Mouse (Mus musculus) spleen, adult 2 months (tissue): ENCODE data around the gene Sumo2. TPM values are rescaled to one million over a fixed set of nuclear protein-coding genes. Genes with fewer than 3 reads are reported as not detected.

Source experiments
- DNase-seq, 2 experiments: peaks; one replicate each; pipeline versions ENCODE4 v3.0.0 to v3.0.0-alpha.2; 2012 to 2021; ENCODE audit warnings: low spot score in 2 of 2, low read depth in 1 of 2
- H3K27ac ChIP-seq: fragments of 200-500 bp; 2 replicates; pipeline ENCODE4 v1.5.1; 2012; ENCODE audit warnings: low read length, inconsistent platforms; ENCODE audit not compliant: insufficient read depth
- H3K27me3 ChIP-seq: fragments of 200-500 bp; 2 replicates; pipeline ENCODE4 v1.6.1; 2012; ENCODE audit warnings: mild to moderate bottlenecking, moderate library complexity, low read length, inconsistent platforms; ENCODE audit not compliant: control insufficient read depth, insufficient read depth
- H3K36me3 ChIP-seq: fragments of 200-500 bp; 2 replicates; pipeline ENCODE4 v1.6.1; 2012; ENCODE audit warnings: mild to moderate bottlenecking, low read length, inconsistent platforms; ENCODE audit not compliant: control insufficient read depth, insufficient read depth
- H3K4me1 ChIP-seq: fragments of 200-500 bp; 2 replicates; pipeline ENCODE4 v1.6.1; 2011; ENCODE audit warnings: inconsistent platforms; ENCODE audit not compliant: control insufficient read depth, insufficient read depth, insufficient read length
- H3K4me3 ChIP-seq: fragments of 200-500 bp; 2 replicates; pipeline ENCODE4 v1.5.1; 2011; ENCODE audit warnings: mild to moderate bottlenecking, inconsistent platforms; ENCODE audit not compliant: insufficient read depth, insufficient read length; ENCODE audit errors: extremely low read depth
- CTCF ChIP-seq: fragments of 200-500 bp; IDR thresholded peaks from 2 replicates; pipeline ENCODE4 v1.5.1; 2011; ENCODE audit warnings: mild to moderate bottlenecking, inconsistent platforms; ENCODE audit not compliant: insufficient read depth, insufficient read length, insufficient replicate concordance; ENCODE audit errors: extremely low read depth
- POLR2A ChIP-seq: fragments of 200-500 bp; IDR thresholded peaks from 2 replicates; pipeline ENCODE4 v1.6.1; 2011; ENCODE audit warnings: low read depth, low read length, inconsistent platforms
- WGBS: fragments of 180-500 bp; shearing (Covaris S2); methylation state at CpG from one replicate; pipeline ENCODE4 v1.1.7; 2018; 5-methylcytosine and 5-hydroxymethylcytosine counted together
- polyA plus RNA-seq: library from polyadenylated mRNA; depleted of rRNA; stranded (reverse); fragments of >200 nt; gene quantifications from 2 replicates; pipeline ENCODE4 v1.2.3, GENCODE M21; 2012

Gene Sumo2
- polyA plus RNA-seq, 1 experiment: 28.3 TPM

GRCm38 (mm10) chr11:115564064-115564809 lies 28.2 kb upstream of the Sumo2 start, which contains the start of gene Nup85:
TSS of gene Nup85 (plus strand) at chr11:115564434.
- WGBS: under 1% methylated on average over 42 of the region's 42 CpGs
- TF ChIP-seq CTCF (no peak), POLR2A (peak; percentile 14; the same call in 1 of the 2 replicates)

DNA sequence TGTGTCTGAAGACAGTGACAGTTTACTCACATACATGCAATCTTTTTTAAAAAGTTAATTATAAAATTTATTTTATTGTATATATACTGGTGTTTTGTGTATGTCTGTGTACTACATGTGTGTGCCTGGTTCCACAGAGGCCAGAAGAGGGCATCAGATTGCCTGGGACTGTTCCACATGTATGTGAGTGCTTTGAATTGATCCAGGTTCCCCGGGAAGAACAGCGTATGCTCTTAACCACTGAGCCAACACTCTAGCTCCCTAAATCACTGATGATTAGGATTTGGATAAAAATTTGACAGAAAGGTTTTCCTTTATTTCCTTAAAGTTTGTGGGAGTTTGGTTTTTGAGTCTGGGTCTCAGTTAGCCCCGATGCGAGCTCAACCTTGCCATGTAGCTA lies 27.3 kb upstream of the Sumo2 start:
- H3K4me3 ChIP-seq: peak overlapping the region; percentile 57; the same call in 1 of the 2 replicates
- H3K4me1 ChIP-seq: peaks cover 5% of the 10 kb centered on the region; the same call in 1 of the 2 replicates
- H3K27me3 ChIP-seq: no peaks in the 10 kb centered on the region
- TF ChIP-seq CTCF: no peak
- no peak for TF ChIP-seq POLR2A
- H3K36me3 ChIP-seq: peaks cover 10% of the 10 kb centered on the region
- no peak overlapping the region for H3K27ac ChIP-seq
- no peak for DNase-seq
- 46% methylated on average over 4 of the region's 4 CpGs for WGBS

More at GRCm38 (mm10) chr11:115564064-115564809, 28.2 kb upstream of the Sumo2 start, which contains the start of gene Nup85:
- H3K4me3 ChIP-seq: peak within 1 kb of the TSS; percentile 69
- peak; percentile 89 to 95 for DNase-seq
- peaks cover 14% of the 10 kb centered on the region for H3K36me3 ChIP-seq
- H3K27ac ChIP-seq: peak within 1 kb of the TSS; percentile 81
- no peaks in the 10 kb centered on the region for H3K27me3 ChIP-seq
- peaks cover 5% of the 10 kb centered on the region; the same call in 1 of the 2 replicates for H3K4me1 ChIP-seq

DNA sequence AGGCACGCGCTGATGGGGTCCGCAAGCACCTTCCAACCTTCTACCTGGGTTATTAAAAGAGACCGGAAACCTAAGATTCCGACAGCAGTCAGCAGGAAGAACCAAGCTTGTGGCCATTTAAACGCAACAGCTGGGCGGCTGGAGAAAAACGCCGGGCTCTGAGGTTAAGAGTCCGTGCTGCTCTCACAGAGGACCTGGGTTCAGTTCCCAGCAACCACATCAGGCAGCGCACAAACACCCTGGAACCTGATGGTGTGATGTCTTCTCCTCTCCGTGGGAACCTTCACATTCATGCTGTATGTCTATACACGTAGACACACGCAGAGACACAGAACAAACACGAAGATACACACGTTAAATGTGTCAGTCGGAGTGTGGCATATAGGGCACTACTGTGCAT lies 19.6 kb upstream of the Sumo2 start:
- TF ChIP-seq POLR2A (no peak), CTCF (no peak)
- Histone ChIP-seq H3K27me3 (no peaks in the 10 kb centered on the region), H3K4me1 (no peaks in the 10 kb centered on the region), H3K4me3 (no peak overlapping the region), H3K36me3 (no peaks in the 10 kb centered on the region), H3K27ac (no peak overlapping the region)
- WGBS: 88% methylated on average over 17 of the region's 17 CpGs
- no peak for DNase-seq

GRCm38 (mm10) chr11:115552783-115553182 lies 16.7 kb upstream of the Sumo2 start:
- Histone ChIP-seq H3K27me3 (no peaks in the 10 kb centered on the region), H3K36me3 (no peaks in the 10 kb centered on the region), H3K4me3 (no peak overlapping the region), H3K4me1 (no peaks in the 10 kb centered on the region), H3K27ac (no peak overlapping the region)
- 80% methylated on average over 4 of the region's 4 CpGs for WGBS
- peak; percentile 8 to 17 for DNase-seq
- TF ChIP-seq POLR2A: no peak
- TF ChIP-seq CTCF: peak; percentile 0; the same call in 1 of the 2 replicates

DNA sequence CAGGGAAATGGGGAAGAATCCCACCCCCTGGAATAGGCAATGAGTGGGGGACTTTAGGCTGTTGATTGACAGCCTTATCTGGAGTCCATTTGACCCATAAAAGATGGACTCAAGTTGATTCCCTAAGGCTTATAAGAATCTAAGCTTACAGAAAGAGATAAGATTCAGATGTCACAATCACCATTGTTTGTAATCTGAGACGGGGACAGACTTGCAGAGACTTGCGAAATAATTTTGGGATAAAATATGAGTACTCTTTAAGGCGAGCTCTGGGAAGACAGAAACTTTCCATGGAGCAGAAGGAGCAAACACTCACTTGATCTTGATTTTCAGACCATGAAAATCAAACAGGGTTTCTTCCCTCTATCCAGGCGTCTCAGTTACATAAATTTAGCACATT lies 7.5 kb upstream of the Sumo2 start:
- no peak overlapping the region for H3K4me3 ChIP-seq
- H3K27ac ChIP-seq: no peak overlapping the region
- 84% methylated on average over 4 of the region's 4 CpGs for WGBS
- no peaks in the 10 kb centered on the region for H3K27me3 ChIP-seq
- DNase-seq: no peak
- TF ChIP-seq CTCF (no peak), POLR2A (no peak)
- no peaks in the 10 kb centered on the region for H3K4me1 ChIP-seq
- H3K36me3 ChIP-seq: no peaks in the 10 kb centered on the region

GRCm38 (mm10) chr11:115538045-115538444 lies 2.0 kb upstream of the Sumo2 start:
- Histone ChIP-seq H3K4me3 (no peak overlapping the region), H3K36me3 (peaks cover 5% of the 10 kb centered on the region), H3K27ac (no peak overlapping the region), H3K4me1 (peaks cover 7% of the 10 kb centered on the region; the same call in 1 of the 2 replicates), H3K27me3 (no peaks in the 10 kb centered on the region)
- TF ChIP-seq CTCF (no peak), POLR2A (no peak)
- no peak for DNase-seq
- whole genome bisulfite sequencing: 51% methylated on average over 2 of the region's 2 CpGs

- Histone ChIP-seq H3K36me3 (peaks cover 14% of the 10 kb centered on the region), H3K4me1 (peaks cover 7% of the 10 kb centered on the region; the same call in 1 of the 2 replicates), H3K27me3 (no peaks in the 10 kb centered on the region), H3K4me3 (no peak overlapping the region), H3K27ac (peak overlapping the region; percentile 98)
- TF ChIP-seq CTCF (no peak), POLR2A (no peak)
- no peak for DNase-seq
- WGBS: 64% methylated on average over 10 of the region's 10 CpGs
Observed at GRCm38 (mm10) chr11:115536856-115537568, 936 bp upstream of the Sumo2 start.
